Mouse (Mus musculus) retina, postnatal 1 day (tissue): ENCODE measurements at regions not wholly inside any gene's neighbourhood (a gene's known extent, or its start where the extent isn't known, plus 50 kb on each side); places are given as distances from the start of the nearest gene placed in this dataset.

Experiments used
- DNase-seq: peaks from one replicate; pipeline ENCODE4 v3.0.0-alpha.2; 2012

- peak; percentile 50 for DNase-seq
Observed at GRCm38 (mm10) chr2:71644038-71644470, 97.5 kb upstream of the Dlx2 start.

- peak; percentile 42 for DNase-seq
Observed at GRCm38 (mm10) chr2:71647914-71648497, 97.4 kb upstream of the Itga6 start.

GRCm38 (mm10) chr2:71651662-71652061, 93.8 kb upstream of the Itga6 start:
- DNase-seq = peak; percentile 38

DNA sequence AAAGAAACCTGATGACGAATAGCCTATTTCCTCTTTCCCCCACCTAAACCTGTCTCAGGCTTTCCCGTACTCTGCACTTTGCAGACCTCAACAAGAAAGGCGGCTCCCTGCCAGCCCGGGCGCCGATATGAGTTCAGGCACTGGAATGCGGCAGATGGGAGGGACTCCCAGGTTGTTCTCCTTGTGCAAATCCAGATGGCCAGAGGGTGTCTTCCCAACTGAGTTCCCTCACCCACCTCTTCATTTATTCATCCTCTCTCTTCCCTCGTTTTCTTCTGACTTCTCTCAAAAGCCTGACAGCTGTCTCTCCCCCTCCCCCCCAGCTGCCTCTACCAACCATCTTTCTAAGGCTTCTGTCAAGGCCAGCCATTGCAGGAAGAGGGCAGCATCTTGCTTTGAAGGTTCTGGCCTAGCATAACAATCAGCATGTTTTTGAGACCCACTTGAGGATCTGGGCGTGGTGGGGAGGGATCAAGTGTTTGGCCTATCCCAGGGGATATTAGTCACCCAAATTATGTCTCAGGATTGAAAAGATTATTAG, 93.1 kb upstream of the Itga6 start:
- DNase-seq = peak; percentile 68

DNA sequence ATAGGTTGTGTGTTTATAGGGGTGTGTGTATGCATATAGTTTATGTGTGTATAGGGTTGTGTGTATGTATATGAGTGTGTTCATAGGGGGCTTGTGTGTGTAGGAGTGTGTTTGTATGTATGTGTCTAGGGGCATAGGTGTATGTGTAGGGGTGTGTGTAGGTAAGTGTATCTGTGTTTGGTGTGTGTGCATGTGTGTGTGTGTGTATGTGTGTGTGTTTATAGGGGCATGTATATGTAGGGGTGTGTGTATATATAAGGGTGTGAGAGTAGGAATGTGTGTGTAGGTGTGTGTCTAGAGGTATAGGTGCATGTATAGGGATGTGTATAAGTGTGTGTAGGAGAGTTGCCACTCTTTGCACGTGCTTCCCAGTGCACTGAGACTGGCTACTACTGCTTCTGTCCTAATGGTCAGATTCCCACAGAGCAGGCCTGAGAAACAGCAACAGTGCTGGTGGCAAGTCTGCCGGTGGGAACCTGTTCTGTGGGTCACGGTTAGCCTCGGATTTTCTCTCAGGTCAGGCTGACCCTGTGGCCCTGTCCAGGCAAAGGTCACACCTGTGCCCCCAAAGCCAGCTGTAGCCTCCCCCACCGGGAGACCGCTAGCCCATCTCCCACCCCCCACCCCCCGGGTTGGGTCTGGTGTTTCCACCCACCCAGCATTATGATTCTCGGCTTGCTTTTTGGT, 90.5 kb upstream of the Itga6 start:
- no peak for DNase-seq

- DNase-seq = peak; percentile 88
Observed at GRCm38 (mm10) chr2:71655504-71656390, 89.7 kb upstream of the Itga6 start.

DNA sequence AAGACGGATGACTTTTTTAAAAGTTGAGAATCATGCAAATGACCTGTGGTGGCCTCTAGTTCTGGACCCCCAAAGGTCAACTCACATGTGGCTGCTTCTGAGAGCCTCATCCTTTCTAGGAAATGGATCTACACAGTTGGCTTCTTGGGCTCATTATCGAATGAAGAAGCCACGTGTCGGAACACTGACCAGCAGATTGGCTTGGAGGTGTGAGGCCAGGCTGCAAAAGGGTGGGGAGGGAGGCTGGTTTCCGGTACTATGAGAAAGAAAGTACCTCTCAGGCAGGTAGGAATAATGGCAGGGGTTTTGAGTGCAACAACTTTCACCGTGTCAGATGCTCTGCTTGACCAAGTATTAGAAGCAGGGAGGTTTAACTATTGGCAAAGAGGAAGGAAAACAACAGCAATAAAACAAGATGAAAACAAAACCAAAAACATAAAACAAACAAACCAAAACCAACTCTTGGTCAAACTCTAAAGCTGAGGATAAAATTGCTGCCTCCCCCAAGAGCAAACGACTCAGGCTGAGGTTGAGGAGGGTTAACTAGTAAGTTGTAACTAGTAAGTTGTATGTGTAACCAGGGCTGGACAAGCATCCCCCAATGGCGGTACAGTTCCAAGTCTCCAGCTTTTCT, 88.7 kb upstream of the Itga6 start:
- peak; percentile 20 for DNase-seq

- no peak for DNase-seq
Observed at GRCm38 (mm10) chr2:71661438-71661837, 84.0 kb upstream of the Itga6 start.

GRCm38 (mm10) chr2:71661986-71662385, 83.4 kb upstream of the Itga6 start:
- no peak for DNase-seq

GRCm38 (mm10) chr2:71663453-71663852, 82.0 kb upstream of the Itga6 start:
- no peak for DNase-seq

GRCm38 (mm10) chr2:71666927-71667326, 78.5 kb upstream of the Itga6 start:
- DNase-seq = no peak

DNA sequence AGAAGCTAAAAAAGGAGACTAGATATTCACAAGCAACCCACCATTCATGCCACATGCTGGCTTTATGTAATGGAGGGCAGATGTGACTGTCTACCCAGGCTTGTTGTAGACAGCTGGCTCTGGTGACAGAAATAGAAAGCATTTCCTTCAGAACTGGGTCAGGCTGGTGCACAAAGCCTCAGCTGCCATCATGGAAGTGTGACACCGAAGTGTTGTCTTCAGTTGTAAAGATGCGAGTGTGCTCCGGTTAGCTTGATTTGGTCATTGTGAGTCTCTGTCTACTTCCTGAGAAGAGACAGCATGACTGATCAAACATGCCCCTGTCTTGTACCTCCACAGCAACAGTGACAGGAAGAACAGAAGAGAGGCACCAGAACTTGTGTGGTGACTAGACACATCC, 77.7 kb upstream of the Itga6 start:
- peak; percentile 20 for DNase-seq

DNA sequence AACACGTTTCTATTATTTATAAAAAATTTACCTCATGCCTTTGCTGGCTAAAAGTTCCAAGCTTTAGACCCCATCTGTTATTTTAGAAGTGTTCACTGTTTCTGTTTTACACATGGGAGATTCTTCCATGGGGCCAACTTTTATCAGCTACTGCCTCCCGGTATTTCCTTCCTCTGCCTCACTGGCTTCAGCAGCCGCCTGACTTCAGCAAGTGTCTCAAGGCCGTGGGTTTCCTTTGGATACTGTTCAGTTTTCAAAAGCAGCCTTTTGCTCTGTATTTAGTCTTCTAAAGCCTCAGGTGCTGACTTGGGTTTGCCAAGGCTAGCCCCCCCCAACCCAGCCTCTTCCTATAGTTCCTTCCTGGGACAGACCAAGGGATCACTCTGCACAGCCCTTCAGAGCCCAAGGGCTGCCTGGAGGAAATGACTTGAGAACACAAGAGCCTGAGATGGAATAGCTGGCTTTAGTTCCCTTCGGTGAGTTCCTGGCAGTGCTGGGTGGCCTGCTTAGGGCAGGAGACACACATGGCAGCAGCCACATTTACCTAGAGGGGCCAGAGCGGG, 75.1 kb upstream of the Itga6 start:
- DNase-seq = no peak

DNA sequence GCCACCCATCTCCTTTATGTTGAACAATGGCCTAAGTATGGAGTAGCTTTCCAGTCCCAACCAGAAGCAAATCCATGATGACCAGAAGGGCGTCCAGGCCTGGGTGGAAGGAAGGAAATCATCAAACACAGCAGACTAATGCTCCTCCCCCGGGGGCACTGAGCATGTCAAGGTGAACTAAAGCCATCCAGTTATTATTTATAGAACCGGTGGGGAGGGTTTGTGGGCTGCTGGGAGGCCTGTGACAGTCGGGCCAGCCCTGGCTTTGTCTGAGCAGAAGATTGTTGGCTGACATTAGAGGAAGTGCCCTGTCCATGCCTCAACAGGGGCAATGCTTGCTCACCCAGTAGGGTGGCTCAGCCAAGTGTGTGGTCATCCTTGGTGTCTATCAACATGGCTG, 74.5 kb upstream of the Itga6 start:
- no peak for DNase-seq

GRCm38 (mm10) chr2:71673087-71673920, 72.1 kb upstream of the Itga6 start:
- no peak for DNase-seq

DNA sequence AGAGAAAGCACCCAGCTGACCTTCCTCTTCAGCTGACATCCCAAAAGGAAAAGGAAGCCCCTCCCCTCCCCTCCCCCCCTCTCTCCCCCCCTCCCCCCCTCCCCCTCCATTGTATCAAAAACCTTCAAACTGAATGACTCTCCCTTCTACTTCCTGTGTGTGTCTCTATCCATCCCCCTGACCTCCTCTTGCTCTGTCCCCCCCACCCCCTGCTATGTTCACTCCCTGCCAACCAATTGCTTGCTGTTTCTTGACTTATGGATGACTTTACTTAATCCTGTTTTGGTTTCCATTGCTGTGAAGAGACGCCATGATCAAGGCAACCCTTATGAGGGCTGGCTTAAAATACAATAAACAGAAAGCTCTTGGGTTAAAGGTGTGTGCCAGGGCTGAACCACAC, 64.7 kb upstream of the Itga6 start:
- no peak for DNase-seq

DNA sequence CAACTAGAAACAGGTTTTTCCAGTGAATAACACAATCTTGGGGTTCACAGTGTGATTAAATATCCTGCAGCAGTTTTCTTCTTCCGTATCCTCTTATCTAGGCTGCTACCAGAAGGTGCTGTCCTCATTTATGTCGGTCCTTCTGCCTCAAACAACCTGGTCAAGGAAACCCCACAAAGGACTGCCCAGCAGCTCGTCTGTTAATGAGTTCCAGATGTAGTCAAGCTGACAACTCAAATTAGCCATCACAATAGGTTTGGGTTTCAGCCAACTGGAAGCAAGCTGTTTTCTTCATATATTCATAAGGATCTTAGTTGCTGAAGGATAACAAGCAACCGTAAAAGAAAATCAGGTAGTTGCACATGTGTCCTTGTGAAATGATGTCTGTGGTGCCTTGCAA, 64.3 kb upstream of the Itga6 start:
- peak; percentile 77 for DNase-seq

DNA sequence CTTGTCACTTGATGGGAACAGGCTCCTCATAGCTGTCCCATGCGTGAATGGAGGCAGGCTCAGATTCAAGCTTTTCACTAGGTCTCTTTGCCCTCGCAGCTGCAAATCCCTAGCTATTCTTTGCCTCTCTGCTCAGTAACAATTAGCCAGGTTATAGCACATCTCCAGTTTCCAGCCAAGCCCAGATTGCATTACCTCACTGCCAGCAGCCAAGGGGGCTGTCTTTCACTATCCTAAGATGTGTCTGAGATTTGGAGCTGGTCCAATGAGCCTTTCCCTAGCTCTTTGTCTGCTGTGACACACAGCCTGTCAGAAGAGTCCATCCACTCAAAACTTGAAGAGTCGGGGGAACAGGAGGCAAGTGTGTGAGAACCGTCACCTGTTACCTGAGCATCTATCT, 62.0 kb upstream of the Itga6 start:
- DNase-seq = peak; percentile 81

DNA sequence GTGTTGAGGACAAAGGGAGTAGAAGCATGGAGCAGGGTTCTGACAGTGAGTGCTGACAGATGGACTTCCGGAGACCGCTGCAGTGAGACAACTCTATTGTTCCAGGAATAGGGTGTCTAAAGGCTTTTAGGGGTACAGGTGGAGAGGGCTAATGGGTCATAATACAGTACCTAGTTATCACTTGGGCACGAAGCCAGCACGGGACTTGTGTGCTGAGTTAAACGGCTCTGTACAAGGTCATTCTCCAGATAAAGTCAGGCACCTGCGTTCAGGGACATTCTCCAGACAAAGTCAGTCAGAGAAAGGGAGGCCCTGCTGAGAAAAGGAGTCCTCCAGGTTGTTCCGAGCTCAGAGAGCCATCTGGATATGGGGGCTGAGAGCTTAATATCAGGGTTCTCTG, 60.2 kb upstream of the Itga6 start:
- DNase-seq = no peak

GRCm38 (mm10) chr2:71689041-71689440, 56.4 kb upstream of the Itga6 start:
- no peak for DNase-seq

DNA sequence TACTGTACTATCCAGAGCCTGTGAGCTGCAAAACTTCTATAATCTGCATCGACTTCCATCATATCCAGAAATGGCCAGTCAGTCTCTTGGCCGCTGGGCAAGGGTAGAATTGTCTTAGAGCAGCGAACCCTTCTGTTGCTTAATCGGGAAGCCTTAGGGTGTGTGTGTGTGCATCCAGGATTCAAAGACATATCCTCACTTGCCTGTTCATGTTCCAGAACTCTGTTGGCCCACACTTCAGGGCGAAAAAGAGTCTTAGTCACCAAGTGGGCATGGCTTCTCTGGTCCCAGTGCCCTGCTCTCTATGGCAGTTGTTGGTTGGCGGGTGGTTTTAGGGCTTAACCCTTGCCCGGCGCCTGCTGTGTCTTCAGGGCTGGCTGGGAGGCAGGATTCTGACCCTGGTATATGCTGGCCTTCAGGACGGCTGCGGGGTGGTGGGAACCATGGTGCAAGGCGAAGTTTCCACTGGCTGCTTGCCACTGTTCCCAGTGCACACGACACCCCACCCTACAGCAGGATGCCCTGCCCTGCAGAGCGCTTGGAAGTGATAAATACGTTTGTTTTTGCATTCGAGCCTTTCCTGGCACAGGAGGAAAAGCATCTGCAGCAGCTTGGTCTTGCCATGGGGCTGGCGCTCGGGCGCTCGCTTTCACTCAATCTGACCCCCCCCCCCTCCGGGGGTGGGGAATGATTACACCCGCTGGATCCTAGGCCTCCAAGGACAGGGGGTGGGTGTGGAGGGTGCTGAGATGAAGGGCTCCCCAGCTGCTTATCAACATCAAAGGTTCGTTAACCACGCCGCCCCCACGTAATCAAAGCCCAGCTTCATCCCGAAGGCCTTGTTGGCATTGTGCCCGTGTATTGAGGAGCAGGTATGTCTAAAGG, 54.9 kb upstream of the Itga6 start:
- DNase-seq = no peak
